Mouse (Mus musculus) limb, embryonic 14.5 days (tissue): ENCODE data around the gene Txnrd1. TPM values are rescaled to one million over a fixed set of nuclear protein-coding genes. Genes with fewer than 3 reads are reported as not detected.

Source experiments
- ATAC-seq: fragments of 200-750 bp; cut with Nextera tagmentation; 2 replicates; pipeline ENCODE4 v1.8.0; 2017; ENCODE audit warnings: low read depth, moderate number of reproducible peaks, moderate TSS enrichment; ENCODE audit not compliant: low FRiP score
- DNase-seq: peaks from one replicate; pipeline ENCODE4 v3.0.0-alpha.2; 2015; ENCODE audit warnings: low spot score
- H3K27ac ChIP-seq: fragments of 300-500 bp; sonication (generic); replicated peaks from 2 replicates; pipeline ENCODE4 v1.5.1; 2014; ENCODE audit warnings: low read depth, mild to moderate bottlenecking, low read length, moderate library complexity, mixed read lengths
- H3K27me3 ChIP-seq: fragments of 300-500 bp; sonication (generic); 2 replicates; pipeline ENCODE4 v1.6.1; 2014; ENCODE audit warnings: low read length, mixed read lengths; ENCODE audit not compliant: control insufficient read depth, insufficient read depth
- H3K36me3 ChIP-seq: fragments of 300-500 bp; sonication (generic); 2 replicates; pipeline ENCODE4 v1.6.1; 2014; ENCODE audit warnings: mild to moderate bottlenecking, low read length, moderate library complexity, mixed read lengths; ENCODE audit not compliant: control insufficient read depth, insufficient read depth
- H3K4me1 ChIP-seq: fragments of 300-500 bp; sonication (generic); 2 replicates; pipeline ENCODE4 v1.6.1; 2014; ENCODE audit warnings: antibody characterized with exemption, low read length, mixed read lengths; ENCODE audit not compliant: control insufficient read depth, insufficient read depth
- H3K4me2 ChIP-seq: fragments of 300-500 bp; sonication (generic); replicated peaks from 2 replicates; pipeline ENCODE4 v1.6.1; 2014; ENCODE audit warnings: low read depth, mild to moderate bottlenecking, low read length, moderate library complexity; ENCODE audit not compliant: severe bottlenecking
- H3K4me3 ChIP-seq: fragments of 300-500 bp; sonication (generic); replicated peaks from 2 replicates; pipeline ENCODE4 v1.5.1; 2014; ENCODE audit warnings: low read length
- H3K9ac ChIP-seq: fragments of 300-500 bp; sonication (generic); 2 replicates; pipeline ENCODE4 v1.6.1; 2014; ENCODE audit warnings: mild to moderate bottlenecking, low read depth, low read length, moderate library complexity; ENCODE audit not compliant: severe bottlenecking
- H3K9me3 ChIP-seq: fragments of 300-500 bp; sonication (generic); 2 replicates; pipeline ENCODE4 v1.6.1; 2016; ENCODE audit warnings: low read length; ENCODE audit not compliant: control insufficient read depth
- POLR2A ChIP-seq: fragments of 200-500 bp; IDR thresholded peaks from 2 replicates; pipeline ENCODE4 v1.8.0; 2012; ENCODE audit warnings: inconsistent platforms, mild to moderate bottlenecking, moderate library complexity, borderline replicate concordance; ENCODE audit not compliant: insufficient read depth, insufficient read length; ENCODE audit errors: extremely low read depth
- WGBS: fragments of 180-500 bp; shearing (Covaris S2); extraction: QIAGEN DNeasy Blood & Tissue Kit; methylation state at CpG from one replicate; pipeline ENCODE4 v1.1.7; 2014; 5-methylcytosine and 5-hydroxymethylcytosine counted together
- polyA plus RNA-seq, 2 experiments: library from polyadenylated mRNA; depleted of rRNA in 1 of 2; stranded (reverse) in 1 of 2; unstranded in 1 of 2; fragments of >200 nt; fragmentation: Nextera tagmentation in 1 of 2; extraction: Ambion mirVana in 1 of 2; gene quantifications; 2 replicates each; pipeline versions ENCODE4 v1.2.1 to v1.2.3; 2012 to 2014

Gene Txnrd1
- polyA plus RNA-seq (2012; rRNA removed), result 67.7 and 71.4 TPM in 2 replicates
- 87.9 and 97.7 TPM in 2 replicates for polyA plus RNA-seq (2014; fragmentation: Nextera tagmentation; extraction: Ambion mirVana)

- TF ChIP-seq POLR2A, result no peak
- no peak; the same call in 1 of the 2 replicates for ATAC-seq
- WGBS, result 25% methylated on average over 9 of the region's 9 CpGs
Observed at GRCm38 (mm10) chr10:82833926-82834325, at the start of gene Txnrd1. Gene Txnrd1, plus strand, starts transcription at chr10:82833951.

GRCm38 (mm10) chr10:82789181-82789580 is 44.6 kb upstream of the Txnrd1 start:
- ATAC-seq (no peak), DNase-seq (no peak)
- Histone ChIP-seq H3K4me2 (no peak overlapping the region), H3K4me3 (no peak overlapping the region), H3K36me3 (no peaks in the 10 kb centered on the region), H3K27ac (no peak overlapping the region), H3K9me3 (no peaks in the 10 kb centered on the region; the same call in 1 of the 2 replicates), H3K4me1 (no peaks in the 10 kb centered on the region), H3K27me3 (no peaks in the 10 kb centered on the region), H3K9ac (no peak overlapping the region)
- TF ChIP-seq POLR2A, result no peak

More at GRCm38 (mm10) chr10:82833926-82834325, at the start of gene Txnrd1:
- H3K9ac ChIP-seq, result no peak within 1 kb of the TSS; the same call in 1 of the 2 replicates
- H3K27ac ChIP-seq, result no peak within 1 kb of the TSS
- no peaks in the 10 kb centered on the region; the same call in 1 of the 2 replicates for H3K9me3 ChIP-seq
- no peaks in the 10 kb centered on the region for H3K27me3 ChIP-seq
- no peak for DNase-seq
- H3K36me3 ChIP-seq, result no peaks in the 10 kb centered on the region
- no peak within 1 kb of the TSS for H3K4me2 ChIP-seq
- H3K4me3 ChIP-seq, result no peak within 1 kb of the TSS
- H3K4me1 ChIP-seq, result 0 out of 2 replicates have a peak, but pooled peaks cover 8% of the 10 kb centered on the region

GRCm38 (mm10) chr10:82790504-82790903 is 43.2 kb upstream of the Txnrd1 start:
- H3K4me3 ChIP-seq, result no peak overlapping the region
- ATAC-seq (no peak), DNase-seq (no peak)
- peaks cover 3% of the 10 kb centered on the region; the same call in 1 of the 2 replicates for H3K4me1 ChIP-seq
- H3K4me2 ChIP-seq, result no peak overlapping the region
- no peak for TF ChIP-seq POLR2A
- no peaks in the 10 kb centered on the region for H3K36me3 ChIP-seq
- no peak overlapping the region for H3K27ac ChIP-seq
- 92% methylated on average over 5 of the region's 5 CpGs for WGBS
- no peak overlapping the region for H3K9ac ChIP-seq
- H3K27me3 ChIP-seq, result no peaks in the 10 kb centered on the region
- no peaks in the 10 kb centered on the region; the same call in 1 of the 2 replicates for H3K9me3 ChIP-seq

GRCm38 (mm10) chr10:82791713-82792112 is 42.0 kb upstream of the Txnrd1 start:
- no peak overlapping the region for H3K4me3 ChIP-seq
- no peak for TF ChIP-seq POLR2A
- ATAC-seq (no peak), DNase-seq (no peak)
- H3K27me3 ChIP-seq, result no peaks in the 10 kb centered on the region
- WGBS, result 91% methylated on average over 3 of the region's 3 CpGs
- H3K9me3 ChIP-seq, result no peaks in the 10 kb centered on the region; the same call in 1 of the 2 replicates
- no peak overlapping the region for H3K27ac ChIP-seq
- H3K4me2 ChIP-seq, result no peak overlapping the region
- no peak overlapping the region for H3K9ac ChIP-seq
- H3K36me3 ChIP-seq, result no peaks in the 10 kb centered on the region
- H3K4me1 ChIP-seq, result peaks cover 8% of the 10 kb centered on the region

- Histone ChIP-seq H3K9ac (no peak overlapping the region), H3K4me2 (no peak overlapping the region), H3K4me3 (no peak overlapping the region), H3K27ac (no peak overlapping the region), H3K4me1 (peaks cover 13% of the 10 kb centered on the region), H3K9me3 (no peaks in the 10 kb centered on the region; the same call in 1 of the 2 replicates), H3K36me3 (no peaks in the 10 kb centered on the region), H3K27me3 (no peaks in the 10 kb centered on the region)
- ATAC-seq (no peak), DNase-seq (no peak)
- WGBS, result 55% methylated on average over 2 of the region's 2 CpGs
- TF ChIP-seq POLR2A, result no peak
Observed at GRCm38 (mm10) chr10:82792311-82792710, 41.4 kb upstream of the Txnrd1 start.
